Mouse (Mus musculus) E14TG2a.4 (cell line): ENCODE measurements around the gene Mgea5.

Experiments used
- CTCF ChIP-seq: conservative IDR thresholded peaks from 2 replicates; pipeline ENCODE4 v1.5.1; 2014; ENCODE audit warnings: low read length
- NANOG ChIP-seq: IDR thresholded peaks from 2 replicates; pipeline ENCODE4 v1.6.1; 2014; ENCODE audit warnings: borderline replicate concordance, low read length, mixed read lengths
- POU5F1 ChIP-seq: IDR thresholded peaks from 2 replicates; pipeline ENCODE4 v1.6.1; 2014; ENCODE audit warnings: low read length, borderline replicate concordance

- TF ChIP-seq CTCF: no peak
- TF ChIP-seq POU5F1: no peak
- no peak for TF ChIP-seq NANOG
Observed at GRCm38 (mm10) chr19:45792404-45792803, 8.8 kb upstream of the Mgea5 start.
